Mouse (Mus musculus): ENCODE data around the gene Ier5l. TPM values are rescaled to one million over a fixed set of nuclear protein-coding genes. Genes with fewer than 3 reads are reported as not detected.

The Ier5l gene
- polyA plus RNA-seq (2017; shearing (Covaris generic)), result 0.13 TPM

DNA sequence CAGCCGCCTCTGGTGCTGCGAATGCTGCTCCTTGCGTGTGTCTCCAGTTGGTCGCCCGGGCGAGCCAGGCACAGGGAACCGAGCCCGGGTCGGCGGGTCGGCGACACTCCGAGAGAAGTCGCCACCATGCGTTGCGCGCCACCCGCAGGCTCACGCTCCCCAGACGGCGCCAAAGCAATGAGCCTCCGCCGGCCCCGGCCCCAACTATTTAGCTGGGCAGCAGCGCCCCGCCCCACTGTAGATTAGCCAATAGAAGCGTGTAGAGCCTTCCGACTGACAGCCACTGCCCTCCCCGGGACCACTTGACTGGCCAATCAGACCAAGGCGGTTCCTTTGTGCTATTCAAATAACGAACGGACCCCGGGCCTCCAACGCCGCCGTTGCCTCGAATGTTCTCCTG lies at the start of gene Ier5l:
Gene Ier5l (minus strand): TSS at position 181 of the 400 bp plus-strand sequence.

Other genes with a start within 250 kb of the Ier5l start
- 7.8 TPM for gene Lrrc8a, start 236.5 kb downstream of the Ier5l start, polyA plus RNA-seq (2017; shearing (Covaris generic))
- gene Gm28035, start 233.7 kb downstream of the Ier5l start, polyA plus RNA-seq (2017; shearing (Covaris generic)), result 3.9 TPM
- gene Phyhd1, start 208.0 kb downstream of the Ier5l start, polyA plus RNA-seq (2017; shearing (Covaris generic)), result 7.2 TPM
- not detected for gene Gm28038, start 193.2 kb downstream of the Ier5l start, polyA plus RNA-seq (2017; shearing (Covaris generic))
- 17.4 TPM for gene Dolk, start 187.9 kb downstream of the Ier5l start, polyA plus RNA-seq (2017; shearing (Covaris generic))
- gene Nup188, start 187.8 kb downstream of the Ier5l start, polyA plus RNA-seq (2017; shearing (Covaris generic)), result 27.8 TPM
- 148 TPM for gene Sh3glb2, start 114.9 kb downstream of the Ier5l start, polyA plus RNA-seq (2017; shearing (Covaris generic))
- gene Miga2, start 110.0 kb downstream of the Ier5l start, polyA plus RNA-seq (2017; shearing (Covaris generic)), result 15.6 TPM
- 38.7 TPM for gene Dolpp1, start 82.0 kb downstream of the Ier5l start, polyA plus RNA-seq (2017; shearing (Covaris generic))
- 6.7 TPM for gene Crat, start 58.4 kb downstream of the Ier5l start, polyA plus RNA-seq (2017; shearing (Covaris generic))
- 126 TPM for gene Ptpa, start 58.2 kb downstream of the Ier5l start, polyA plus RNA-seq (2017; shearing (Covaris generic))
- gene Cstad, start 120.8 kb upstream of the Ier5l start, polyA plus RNA-seq (2017; shearing (Covaris generic)), result 0.45 TPM

Data from activated CD4-positive, CD25-positive, alpha-beta regulatory T cell, adult 9 weeks (primary cell).